Mouse (Mus musculus) heart, postnatal 25 days (tissue): ENCODE measurements around the gene Tmem132a. TPM values are rescaled to one million over a fixed set of nuclear protein-coding genes. Genes with fewer than 3 reads are reported as not detected.
A peak's percentile ranks its signal among the peaks of the same experiment; 100 is the strongest.

Experiments used
- DNase-seq: peaks from one replicate; pipeline ENCODE4 v3.0.0; 2022; ENCODE audit warnings: low spot score
- intact Hi-C: fragments of 180-260 bp; cut with DNase I; formaldehyde crosslinking; loops from one replicate; pipeline ENCODE4 v1.15.1; 2025
- total RNA-seq, 2 experiments: library from RNA; stranded (reverse); gene quantifications; 2 replicates each; pipeline ENCODE4 v1.2.3; 2021

The Tmem132a gene
- total RNA-seq, 2 experiments from 2014 or later = 15.6 to 17.9 TPM

GRCm38 (mm10) chr19:10839010-10839892 is 30.5 kb downstream of the Tmem132a start, which contains the start of gene Slc15a3:
Gene Slc15a3, plus strand, starts transcription at chr19:10839727.
- intact Hi-C loops = loop anchor here (5.0 kb wide), 1 partner anchor 123 kb away; no protein-coding TSS in a partner anchor

GRCm38 (mm10) chr19:10835671-10836070 is 34.1 kb downstream of the Tmem132a start:
- no peak for DNase-seq
- intact Hi-C loops = loop anchor here (5.0 kb wide), 1 partner anchor 127 kb away; no protein-coding TSS in a partner anchor

More at GRCm38 (mm10) chr19:10839010-10839892, 30.5 kb downstream of the Tmem132a start, which contains the start of gene Slc15a3:
- DNase-seq = no peak

- intact Hi-C loops = no loop called here
Measured at GRCm38 (mm10) chr19:10833611-10834010, 36.1 kb downstream of the Tmem132a start.

GRCm38 (mm10) chr19:10832030-10832429 is 37.7 kb downstream of the Tmem132a start:
- intact Hi-C loops = no loop called here

More at GRCm38 (mm10) chr19:10833611-10834010, 36.1 kb downstream of the Tmem132a start:
- no peak for DNase-seq

GRCm38 (mm10) chr19:10831424-10831823 is 38.3 kb downstream of the Tmem132a start:
- peak; percentile 31 for DNase-seq

More at GRCm38 (mm10) chr19:10832030-10832429, 37.7 kb downstream of the Tmem132a start:
- no peak for DNase-seq

GRCm38 (mm10) chr19:10829436-10830175 is 40.1 kb downstream of the Tmem132a start, which contains the start of gene Cd6:
Gene Cd6, minus strand, starts transcription at chr19:10830058.
- intact Hi-C loops = no loop called here
- DNase-seq = no peak

More at GRCm38 (mm10) chr19:10831424-10831823, 38.3 kb downstream of the Tmem132a start:
- intact Hi-C loops = loop anchor here (1.0 kb wide), 1 partner anchor 117 kb away; no protein-coding TSS in a partner anchor

- intact Hi-C loops = no loop called here
- no peak for DNase-seq
Measured at GRCm38 (mm10) chr19:10828321-10828720, 41.4 kb downstream of the Tmem132a start.

GRCm38 (mm10) chr19:10824061-10824460 is 45.7 kb downstream of the Tmem132a start:
- intact Hi-C loops = no loop called here
- DNase-seq = no peak

- no peak for DNase-seq
- intact Hi-C loops = no loop called here
Measured at GRCm38 (mm10) chr19:10822534-10822933, 47.2 kb downstream of the Tmem132a start.

GRCm38 (mm10) chr19:10821319-10821718 is 48.4 kb downstream of the Tmem132a start:
- intact Hi-C loops = no loop called here
- DNase-seq = no peak

- intact Hi-C loops = no loop called here
- DNase-seq = no peak
Measured at GRCm38 (mm10) chr19:10818217-10818946, 51.4 kb downstream of the Tmem132a start.

GRCm38 (mm10) chr19:10816462-10816861 is 53.3 kb downstream of the Tmem132a start:
- intact Hi-C loops = no loop called here
- no peak for DNase-seq

GRCm38 (mm10) chr19:10815871-10816270 is 53.9 kb downstream of the Tmem132a start:
- DNase-seq = no peak
- intact Hi-C loops = no loop called here

- intact Hi-C loops = no loop called here
- no peak for DNase-seq
Measured at GRCm38 (mm10) chr19:10813905-10814304, 55.8 kb downstream of the Tmem132a start.

GRCm38 (mm10) chr19:10813039-10813438 is 56.7 kb downstream of the Tmem132a start:
- intact Hi-C loops = no loop called here
- DNase-seq = no peak

GRCm38 (mm10) chr19:10811471-10811870 is 58.3 kb downstream of the Tmem132a start:
- no peak for DNase-seq
- intact Hi-C loops = no loop called here

GRCm38 (mm10) chr19:10810176-10810492 is 59.6 kb downstream of the Tmem132a start:
- intact Hi-C loops = no loop called here
- DNase-seq = no peak

- intact Hi-C loops = no loop called here
- no peak for DNase-seq
Measured at GRCm38 (mm10) chr19:10809428-10810175, 60.1 kb downstream of the Tmem132a start.
